Mouse (Mus musculus) lung, embryonic 14.5 days (tissue): Measurements from ENCODE around the gene Fads1. TPM values are rescaled to one million over a fixed set of nuclear protein-coding genes. Genes with fewer than 3 reads are reported as not detected.

Source experiments
- ATAC-seq: fragments of 200-750 bp; cut with Nextera tagmentation; 2 replicates; pipeline ENCODE4 v1.8.0; 2017; ENCODE audit warnings: mild to moderate bottlenecking, moderate TSS enrichment, moderate library complexity; ENCODE audit not compliant: insufficient read depth
- DNase-seq: peaks from one replicate; pipeline ENCODE4 v3.0.0-alpha.2; 2015
- H3K27ac ChIP-seq: fragments of 300-500 bp; sonication (generic); 2 replicates; pipeline ENCODE4 v1.5.1; 2014; ENCODE audit warnings: low read depth, mild to moderate bottlenecking, moderate library complexity
- H3K27me3 ChIP-seq: fragments of 300-500 bp; sonication (generic); 2 replicates; pipeline ENCODE4 v1.6.1; 2014; ENCODE audit warnings: low read length, control low read depth; ENCODE audit not compliant: insufficient read depth
- H3K36me3 ChIP-seq: fragments of 300-500 bp; sonication (generic); 2 replicates; pipeline ENCODE4 v1.6.1; 2014; ENCODE audit warnings: control low read depth; ENCODE audit not compliant: insufficient read depth
- H3K4me1 ChIP-seq: fragments of 300-500 bp; sonication (generic); 2 replicates; pipeline ENCODE4 v1.6.1; 2014; ENCODE audit warnings: antibody characterized with exemption, control low read depth; ENCODE audit not compliant: insufficient read depth
- H3K4me2 ChIP-seq: fragments of 300-500 bp; sonication (generic); 2 replicates; pipeline ENCODE4 v1.6.1; 2014; ENCODE audit warnings: mild to moderate bottlenecking
- H3K4me3 ChIP-seq: fragments of 300-500 bp; sonication (generic); 2 replicates; pipeline ENCODE4 v1.5.1; 2014; ENCODE audit warnings: low read depth, low read length
- H3K9ac ChIP-seq: fragments of 300-500 bp; sonication (generic); 2 replicates; pipeline ENCODE4 v1.6.1; 2014
- H3K9me3 ChIP-seq: fragments of 300-500 bp; sonication (generic); 2 replicates; pipeline ENCODE4 v1.6.1; 2016; ENCODE audit warnings: low read depth, low read length, control low read depth
- CTCF ChIP-seq: IDR thresholded peaks from 2 replicates; pipeline ENCODE4 v1.5.1; 2016; ENCODE audit warnings: antibody characterized with exemption, low read depth
- WGBS: fragments of 180-500 bp; shearing (Covaris S2); extraction: QIAGEN DNeasy Blood & Tissue Kit; methylation state at CpG from one replicate; pipeline ENCODE4 v1.1.7; 2014; 5-methylcytosine and 5-hydroxymethylcytosine counted together
- polyA plus RNA-seq: library from polyadenylated mRNA; unstranded; fragments of >200 nt; fragmentation: Nextera tagmentation; extraction: Ambion mirVana; gene quantifications from 2 replicates; pipeline ENCODE4 v1.2.1, GENCODE M21; 2014

Fads1 gene
- polyA plus RNA-seq, 1 experiment from 2014 or later = 117 TPM

DNA sequence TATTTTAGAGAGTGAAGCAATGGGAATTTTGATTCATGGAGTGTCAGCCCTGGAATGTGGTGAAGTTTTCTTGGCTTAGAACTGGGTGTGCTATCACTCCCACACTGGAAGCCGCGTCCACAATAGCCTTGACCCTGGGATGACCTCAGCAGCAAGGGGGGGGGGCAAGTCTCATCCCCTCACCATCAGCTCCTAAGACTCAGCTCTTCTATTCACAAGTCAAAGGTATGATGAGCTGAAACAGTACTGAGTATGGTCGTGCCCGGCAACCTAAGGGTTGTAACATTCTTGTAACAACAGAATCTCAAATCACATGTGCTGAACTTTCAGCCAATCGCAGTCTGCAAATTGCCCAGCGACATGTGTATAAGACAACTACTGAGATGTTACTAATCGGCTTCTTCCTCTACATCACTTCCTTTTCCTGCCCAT, 5.7 kb upstream of the Fads1 start:
- DNase-seq (peak; percentile 83), ATAC-seq (peak; percentile 85)
- Histone ChIP-seq H3K9ac (no peak overlapping the region), H3K27ac (peak overlapping the region; percentile 78), H3K9me3 (no peaks in the 10 kb centered on the region), H3K4me2 (peak overlapping the region; percentile 42), H3K4me3 (no peak overlapping the region), H3K4me1 (0 out of 2 replicates have a peak, but pooled peaks cover 6% of the 10 kb centered on the region), H3K36me3 (no peaks in the 10 kb centered on the region), H3K27me3 (no peaks in the 10 kb centered on the region)
- 28% methylated on average over 7 of the region's 7 CpGs for WGBS
- no peak for TF ChIP-seq CTCF

DNA sequence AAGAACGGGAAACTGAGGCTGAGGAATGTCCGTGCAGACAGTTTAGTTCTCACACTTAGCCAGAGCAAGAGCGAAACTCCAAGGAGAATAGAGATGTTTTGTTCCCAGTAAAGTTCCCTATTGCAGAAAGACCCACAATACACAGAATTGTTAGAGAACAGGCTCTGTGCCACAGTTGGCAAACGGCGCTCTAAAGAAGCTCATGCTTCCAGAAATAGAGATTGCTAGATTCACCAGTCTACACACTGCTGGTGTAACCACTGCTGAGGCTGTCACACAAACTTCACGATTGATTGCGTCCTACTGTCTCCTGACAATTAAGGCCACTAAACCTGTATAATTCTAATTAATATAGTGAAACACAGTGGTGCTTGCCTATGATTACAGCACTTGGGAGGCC, 1.5 kb upstream of the Fads1 start:
- ATAC-seq (no peak), DNase-seq (no peak)

DNA sequence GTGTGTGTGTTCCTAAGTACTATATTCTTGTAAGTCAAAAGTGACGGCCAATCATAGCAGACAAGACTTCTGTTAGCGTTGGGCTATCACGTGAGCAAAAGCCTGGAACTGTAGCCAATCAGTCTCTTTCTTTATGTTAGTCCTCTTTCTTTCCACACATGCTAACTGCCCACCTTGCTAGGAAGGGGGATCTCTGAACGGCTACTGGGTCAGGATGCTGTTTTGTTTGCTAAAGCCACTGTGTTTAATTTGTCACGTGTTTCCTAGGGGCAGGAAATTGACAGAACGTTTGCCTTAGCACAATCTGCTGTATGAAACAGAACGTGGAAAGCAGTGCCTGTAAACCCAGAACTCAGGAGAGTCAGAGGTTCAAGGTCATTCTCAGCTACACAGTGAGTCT, 546 bp upstream of the Fads1 start:
- WGBS = 29% methylated on average over 7 of the region's 7 CpGs
- Histone ChIP-seq H3K36me3 (peaks cover 27% of the 10 kb centered on the region), H3K27me3 (no peaks in the 10 kb centered on the region), H3K27ac (no peak overlapping the region; the same call in 1 of the 2 replicates), H3K9ac (peak overlapping the region; percentile 7; the same call in 1 of the 2 replicates), H3K9me3 (no peaks in the 10 kb centered on the region), H3K4me2 (peak overlapping the region; percentile 92), H3K4me3 (peak overlapping the region; percentile 93), H3K4me1 (0 out of 2 replicates have a peak, but pooled peaks cover 10% of the 10 kb centered on the region)
- no peak for DNase-seq
- ATAC-seq = no peak
- no peak for TF ChIP-seq CTCF

More for the DNA sequence above, 1.5 kb upstream of the Fads1 start:
- H3K9ac ChIP-seq = no peak overlapping the region
- WGBS = 87% methylated on average over 7 of the region's 7 CpGs
- peaks cover 18% of the 10 kb centered on the region for H3K36me3 ChIP-seq
- H3K27ac ChIP-seq = no peak overlapping the region
- 0 out of 2 replicates have a peak, but pooled peaks cover 13% of the 10 kb centered on the region for H3K4me1 ChIP-seq
- TF ChIP-seq CTCF = no peak
- no peaks in the 10 kb centered on the region for H3K9me3 ChIP-seq
- no peak overlapping the region for H3K4me2 ChIP-seq
- H3K4me3 ChIP-seq = no peak overlapping the region
- H3K27me3 ChIP-seq = no peaks in the 10 kb centered on the region

DNA sequence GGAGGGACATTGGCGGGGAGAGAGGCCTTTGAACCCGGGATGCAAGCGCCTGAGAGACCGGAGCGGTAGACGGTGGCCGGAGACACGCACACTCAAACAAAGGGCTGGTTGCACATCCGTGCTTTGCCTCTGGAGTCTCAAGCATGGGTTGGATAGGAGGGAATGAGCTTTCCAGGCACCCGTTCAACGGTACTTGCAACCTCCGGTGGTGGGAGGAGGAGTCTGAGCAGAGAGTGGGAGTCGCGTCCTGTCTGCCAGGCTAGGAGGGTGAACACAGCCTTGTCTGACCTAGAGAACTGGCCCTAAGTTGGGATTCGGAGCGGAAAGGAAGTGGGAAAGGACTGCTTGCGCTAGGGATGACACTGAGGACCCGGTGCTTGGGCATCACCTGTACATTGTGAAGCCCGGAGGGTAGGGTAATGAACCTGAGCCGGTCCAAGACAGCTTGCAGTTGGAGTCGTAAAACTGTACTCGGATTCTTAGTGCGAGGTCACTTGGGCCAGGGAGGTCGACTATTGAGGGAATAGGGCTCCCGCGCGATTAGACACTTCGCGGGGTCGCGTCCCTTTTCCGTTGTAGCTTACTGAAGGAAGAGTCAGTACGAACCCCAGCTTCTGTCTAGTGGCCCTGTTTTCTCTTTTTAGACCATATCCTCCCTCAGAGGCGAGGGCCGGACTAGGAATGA, 753 bp downstream of the Fads1 start:
- peaks cover 40% of the 10 kb centered on the region for H3K36me3 ChIP-seq
- peak overlapping the region; percentile 95 for H3K27ac ChIP-seq
- no peaks in the 10 kb centered on the region for H3K9me3 ChIP-seq
- ATAC-seq (peak; percentile 76), DNase-seq (peak; percentile 82)
- H3K4me3 ChIP-seq = peak overlapping the region; percentile 93
- peak overlapping the region; percentile 89 for H3K9ac ChIP-seq
- H3K4me2 ChIP-seq = peak overlapping the region; percentile 92
- 1% methylated on average over 35 of the region's 35 CpGs for WGBS
- no peaks in the 10 kb centered on the region for H3K27me3 ChIP-seq
- 0 out of 2 replicates have a peak, but pooled peaks cover 7% of the 10 kb centered on the region for H3K4me1 ChIP-seq
- no peak for TF ChIP-seq CTCF

DNA sequence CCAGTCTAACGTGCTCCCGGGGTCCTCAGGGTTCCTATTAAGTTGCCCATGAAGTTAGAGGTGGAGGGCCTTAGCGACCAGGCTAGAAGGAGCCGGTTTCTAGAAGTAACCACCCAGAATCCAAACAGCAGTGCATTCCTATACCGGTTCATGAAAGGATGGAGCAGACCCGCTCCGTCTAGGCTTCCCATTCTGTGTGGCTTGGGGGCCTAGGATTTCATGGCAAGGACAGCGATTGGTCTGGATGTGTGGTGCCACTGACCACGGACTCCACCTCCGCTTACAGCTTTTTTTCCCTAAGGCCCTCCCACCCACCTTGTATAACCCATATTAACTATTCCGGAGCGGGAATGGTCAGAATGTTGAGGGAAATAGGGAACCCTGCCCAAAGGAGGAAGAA, 1.4 kb downstream of the Fads1 start:
- Histone ChIP-seq H3K9me3 (no peaks in the 10 kb centered on the region), H3K9ac (peak overlapping the region; percentile 89), H3K4me3 (peak overlapping the region; percentile 93), H3K27me3 (no peaks in the 10 kb centered on the region), H3K27ac (peak overlapping the region; percentile 95), H3K4me2 (peak overlapping the region; percentile 92), H3K36me3 (peaks cover 47% of the 10 kb centered on the region), H3K4me1 (0 out of 2 replicates have a peak, but pooled peaks cover 7% of the 10 kb centered on the region)
- 4% methylated on average over 12 of the region's 12 CpGs for WGBS
- DNase-seq (peak; percentile 78), ATAC-seq (peak; percentile 45)
- TF ChIP-seq CTCF = no peak

DNA sequence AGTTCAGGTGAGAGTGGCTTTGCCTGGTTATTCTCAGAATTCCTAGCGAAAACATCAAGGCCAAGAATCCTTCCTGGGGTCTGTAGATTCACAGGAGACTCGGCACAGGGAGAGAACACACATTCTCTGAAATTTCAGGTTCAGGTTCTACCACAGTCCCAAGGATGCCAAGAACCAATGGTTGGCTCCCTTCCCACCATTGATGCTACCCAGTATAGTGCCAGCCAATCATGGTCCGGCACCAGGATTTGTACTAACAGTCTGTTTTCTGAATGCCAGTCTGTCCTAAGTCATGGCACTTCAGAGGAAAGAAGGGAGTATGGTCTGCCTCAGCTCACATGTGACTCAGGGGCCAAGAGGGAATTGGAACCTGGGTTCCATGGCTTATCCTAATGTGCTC, 3.2 kb downstream of the Fads1 start:
- Histone ChIP-seq H3K4me2 (no peak overlapping the region), H3K4me1 (0 out of 2 replicates have a peak, but pooled peaks cover 7% of the 10 kb centered on the region), H3K36me3 (peaks cover 65% of the 10 kb centered on the region), H3K27me3 (no peaks in the 10 kb centered on the region), H3K9ac (no peak overlapping the region), H3K27ac (no peak overlapping the region), H3K4me3 (no peak overlapping the region), H3K9me3 (no peaks in the 10 kb centered on the region)
- no peak for TF ChIP-seq CTCF
- DNase-seq = no peak
- 91% methylated on average over 3 of the region's 3 CpGs for WGBS
- ATAC-seq = no peak

DNA sequence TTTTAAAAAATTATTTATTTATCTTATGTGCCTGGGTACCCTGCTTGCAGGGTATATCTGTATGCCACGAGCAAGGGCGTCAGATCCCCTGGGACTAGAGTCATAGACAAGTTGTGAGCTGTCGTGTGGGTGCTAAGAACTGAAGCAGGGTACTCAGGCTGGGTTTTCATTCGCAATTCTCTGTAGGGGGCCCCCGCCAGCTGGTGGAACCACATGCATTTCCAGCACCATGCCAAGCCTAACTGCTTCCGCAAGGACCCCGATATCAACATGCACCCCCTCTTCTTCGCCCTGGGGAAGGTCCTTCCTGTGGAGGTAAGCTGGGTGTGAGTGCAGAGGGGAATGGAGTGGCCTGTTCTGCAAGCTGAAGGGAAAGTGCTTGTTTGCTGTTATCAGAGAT, 3.9 kb downstream of the Fads1 start:
- WGBS = 87% methylated on average over 8 of the region's 8 CpGs
- no peak for DNase-seq

More for the DNA sequence above, 3.9 kb downstream of the Fads1 start:
- Histone ChIP-seq H3K9me3 (no peaks in the 10 kb centered on the region), H3K36me3 (peaks cover 71% of the 10 kb centered on the region), H3K27me3 (no peaks in the 10 kb centered on the region), H3K4me1 (0 out of 2 replicates have a peak, but pooled peaks cover 7% of the 10 kb centered on the region), H3K4me3 (no peak overlapping the region), H3K4me2 (no peak overlapping the region), H3K27ac (no peak overlapping the region), H3K9ac (no peak overlapping the region)
- TF ChIP-seq CTCF = no peak
- no peak for ATAC-seq
